Mouse (Mus musculus): ENCODE results near the gene Clmn. TPM values are rescaled to one million over a fixed set of nuclear protein-coding genes. Genes with fewer than 3 reads are reported as not detected.

Clmn gene
- polyA plus RNA-seq (2014; fragmentation: Nextera tagmentation; extraction: Ambion mirVana): 1.9 and 2.5 TPM in 2 replicates

- H3K4me3 ChIP-seq (ENCODE audit: low read depth, low read length): peak within 1 kb of the TSS; percentile 72
- H3K9ac ChIP-seq (ENCODE audit: low read length): peak within 1 kb of the TSS; percentile 84
- peak within 1 kb of the TSS; percentile 98 for H3K4me2 ChIP-seq
- no peaks in the 10 kb centered on the region for H3K27me3 ChIP-seq (ENCODE audit: control insufficient read depth, insufficient read depth, low read length)
- peaks cover 4% of the 10 kb centered on the region; the same call in 1 of the 2 replicates for H3K9me3 ChIP-seq (ENCODE audit: control insufficient read depth, low read length)
- DNase-seq (ENCODE audit: low spot score, missing footprints): peak; percentile 94
- no peaks in the 10 kb centered on the region for H3K36me3 ChIP-seq (ENCODE audit: control insufficient read depth, insufficient read depth, low read length)
- no peak within 1 kb of the TSS for H3K27ac ChIP-seq (ENCODE audit: low read depth, low read length)
- 1% methylated on average over 46 of the region's 80 CpGs for WGBS
- peaks cover 5% of the 10 kb centered on the region; the same call in 1 of the 2 replicates for H3K4me1 ChIP-seq (ENCODE audit: control insufficient read depth, insufficient read depth, low read length)
- ATAC-seq (ENCODE audit: low FRiP score): peak; percentile 72
Measured at GRCm38 (mm10) chr12:104864439-104865165, at the start of gene Clmn. Clmn (minus strand) TSS chr12:104865076.

- H3K27ac ChIP-seq (ENCODE audit: low read depth, low read length): no peak overlapping the region
Measured at GRCm38 (mm10) chr12:104912990-104913389, 48.1 kb upstream of the Clmn start.

GRCm38 (mm10) chr12:104912281-104912933 lies 47.5 kb upstream of the Clmn start:
- Histone ChIP-seq H3K9me3 (ENCODE audit: control insufficient read depth, low read length) (no peaks in the 10 kb centered on the region), H3K4me3 (ENCODE audit: low read depth, low read length) (no peak overlapping the region), H3K27ac (ENCODE audit: low read depth, low read length) (no peak overlapping the region), H3K9ac (ENCODE audit: low read length) (no peak overlapping the region), H3K4me1 (ENCODE audit: control insufficient read depth, insufficient read depth, low read length) (peaks cover 26% of the 10 kb centered on the region), H3K4me2 (no peak overlapping the region), H3K27me3 (ENCODE audit: control insufficient read depth, insufficient read depth, low read length) (no peaks in the 10 kb centered on the region), H3K36me3 (ENCODE audit: control insufficient read depth, insufficient read depth, low read length) (no peaks in the 10 kb centered on the region)
- ATAC-seq (ENCODE audit: low FRiP score) (peak; percentile 22; the same call in 1 of the 2 replicates), DNase-seq (ENCODE audit: low spot score, missing footprints) (no peak)
- 21% methylated on average over 10 of the region's 10 CpGs for WGBS

More at GRCm38 (mm10) chr12:104912990-104913389, 48.1 kb upstream of the Clmn start:
- WGBS: 65% methylated on average over 3 of the region's 3 CpGs
- no peak overlapping the region for H3K4me3 ChIP-seq (ENCODE audit: low read depth, low read length)
- H3K9me3 ChIP-seq (ENCODE audit: control insufficient read depth, low read length): no peaks in the 10 kb centered on the region
- DNase-seq (ENCODE audit: low spot score, missing footprints): no peak
- ATAC-seq (ENCODE audit: low FRiP score): no peak
- H3K27me3 ChIP-seq (ENCODE audit: control insufficient read depth, insufficient read depth, low read length): no peaks in the 10 kb centered on the region
- H3K9ac ChIP-seq (ENCODE audit: low read length): no peak overlapping the region
- H3K36me3 ChIP-seq (ENCODE audit: control insufficient read depth, insufficient read depth, low read length): no peaks in the 10 kb centered on the region
- no peak overlapping the region for H3K4me2 ChIP-seq
- H3K4me1 ChIP-seq (ENCODE audit: control insufficient read depth, insufficient read depth, low read length): peaks cover 23% of the 10 kb centered on the region

DNA sequence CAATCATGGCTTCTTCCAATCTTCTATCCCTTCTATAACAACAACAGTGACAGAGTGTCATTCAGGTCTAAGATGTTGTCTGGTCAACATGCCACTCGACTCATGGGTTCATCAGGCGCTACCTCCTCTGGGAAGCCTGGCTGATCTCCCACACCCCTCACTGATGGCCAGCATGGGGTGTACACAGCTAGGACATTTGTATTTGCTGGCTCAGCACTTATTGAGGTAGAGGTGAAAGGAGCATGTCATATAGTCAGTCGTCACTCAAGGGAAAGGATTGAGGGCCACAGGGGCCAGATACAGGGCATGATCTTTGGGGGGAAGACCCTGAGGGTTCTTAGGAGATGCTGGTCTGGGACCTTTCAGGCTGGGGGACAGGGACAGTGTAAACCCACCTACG lies 44.9 kb upstream of the Clmn start:
- H3K4me1 ChIP-seq (ENCODE audit: control insufficient read depth, insufficient read depth, low read length): peaks cover 26% of the 10 kb centered on the region
- ATAC-seq (ENCODE audit: low FRiP score): no peak
- H3K27me3 ChIP-seq (ENCODE audit: control insufficient read depth, insufficient read depth, low read length): 0 out of 2 replicates have a peak, but pooled peaks cover 2% of the 10 kb centered on the region

DNA sequence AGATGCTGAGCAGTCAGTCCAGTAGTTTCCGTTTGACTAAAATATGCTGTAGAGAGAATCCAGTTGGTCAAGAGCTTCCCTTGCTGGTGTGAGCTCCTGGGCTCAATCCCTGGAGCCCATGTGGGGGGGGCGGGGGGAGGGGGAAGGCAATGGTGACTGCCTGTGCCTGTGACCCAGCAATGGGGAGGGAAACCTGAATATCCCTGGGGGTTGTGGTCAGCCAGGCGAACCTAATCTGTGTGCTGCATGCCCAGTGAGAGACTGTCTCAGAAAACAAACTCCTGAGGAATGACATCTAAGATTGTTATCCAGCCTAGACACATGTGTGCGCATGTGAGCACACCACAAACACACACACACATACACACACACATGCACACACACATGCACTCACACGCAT lies 44.1 kb upstream of the Clmn start:
- 33% methylated on average over 5 of the region's 5 CpGs for WGBS
- Histone ChIP-seq H3K27me3 (ENCODE audit: control insufficient read depth, insufficient read depth, low read length) (0 out of 2 replicates have a peak, but pooled peaks cover 4% of the 10 kb centered on the region), H3K4me3 (ENCODE audit: low read depth, low read length) (no peak overlapping the region), H3K27ac (ENCODE audit: low read depth, low read length) (no peak overlapping the region), H3K36me3 (ENCODE audit: control insufficient read depth, insufficient read depth, low read length) (no peaks in the 10 kb centered on the region), H3K4me2 (no peak overlapping the region), H3K9me3 (ENCODE audit: control insufficient read depth, low read length) (no peaks in the 10 kb centered on the region), H3K4me1 (ENCODE audit: control insufficient read depth, insufficient read depth, low read length) (peaks cover 26% of the 10 kb centered on the region), H3K9ac (ENCODE audit: low read length) (no peak overlapping the region)
- no peak for DNase-seq (ENCODE audit: low spot score, missing footprints)
- peak; percentile 18; the same call in 1 of the 2 replicates for ATAC-seq (ENCODE audit: low FRiP score)

More for the DNA sequence above, 44.9 kb upstream of the Clmn start:
- Histone ChIP-seq H3K4me2 (no peak overlapping the region), H3K27ac (ENCODE audit: low read depth, low read length) (no peak overlapping the region), H3K9ac (ENCODE audit: low read length) (no peak overlapping the region), H3K36me3 (ENCODE audit: control insufficient read depth, insufficient read depth, low read length) (no peaks in the 10 kb centered on the region), H3K9me3 (ENCODE audit: control insufficient read depth, low read length) (no peaks in the 10 kb centered on the region), H3K4me3 (ENCODE audit: low read depth, low read length) (no peak overlapping the region)
- no peak for DNase-seq (ENCODE audit: low spot score, missing footprints)
- 86% methylated on average over 4 of the region's 4 CpGs for WGBS

GRCm38 (mm10) chr12:104908024-104908781 lies 43.3 kb upstream of the Clmn start:
- Histone ChIP-seq H3K27me3 (ENCODE audit: control insufficient read depth, insufficient read depth, low read length) (0 out of 2 replicates have a peak, but pooled peaks cover 4% of the 10 kb centered on the region), H3K27ac (ENCODE audit: low read depth, low read length) (peak overlapping the region; percentile 25; the same call in 1 of the 2 replicates), H3K4me2 (peak overlapping the region; percentile 15; the same call in 1 of the 2 replicates), H3K9ac (ENCODE audit: low read length) (no peak overlapping the region), H3K36me3 (ENCODE audit: control insufficient read depth, insufficient read depth, low read length) (no peaks in the 10 kb centered on the region), H3K9me3 (ENCODE audit: control insufficient read depth, low read length) (no peaks in the 10 kb centered on the region), H3K4me3 (ENCODE audit: low read depth, low read length) (no peak overlapping the region), H3K4me1 (ENCODE audit: control insufficient read depth, insufficient read depth, low read length) (peaks cover 26% of the 10 kb centered on the region)
- under 1% methylated on average over 15 of the region's 15 CpGs for WGBS
- ATAC-seq (ENCODE audit: low FRiP score) (peak; percentile 63), DNase-seq (ENCODE audit: low spot score, missing footprints) (peak; percentile 91)

DNA sequence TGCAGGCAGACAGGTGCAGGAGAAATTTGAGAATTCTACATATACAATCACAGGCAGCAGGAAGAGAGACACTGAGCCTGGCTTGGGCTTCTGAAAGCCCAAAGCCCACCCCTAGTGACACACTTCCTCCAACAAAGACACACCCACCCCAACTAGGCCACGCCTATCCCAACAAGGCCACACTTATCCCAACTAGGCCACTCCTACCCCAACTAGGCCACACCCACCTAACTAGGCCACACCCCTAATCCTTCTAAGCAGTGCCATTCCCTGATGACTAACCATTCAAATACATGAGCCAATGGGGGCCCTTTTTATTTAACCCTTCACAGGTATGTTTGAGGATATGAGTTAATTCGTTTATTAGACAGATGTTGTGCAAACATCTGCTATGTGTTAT lies 42.3 kb upstream of the Clmn start:
- DNase-seq (ENCODE audit: low spot score, missing footprints): no peak
- H3K27ac ChIP-seq (ENCODE audit: low read depth, low read length): no peak overlapping the region
- H3K9me3 ChIP-seq (ENCODE audit: control insufficient read depth, low read length): no peaks in the 10 kb centered on the region
- 86% methylated on average over 2 of the region's 2 CpGs for WGBS
- ATAC-seq (ENCODE audit: low FRiP score): 0 out of 2 replicates have a peak, but pooled peaks have one; percentile 11
- no peak overlapping the region for H3K4me3 ChIP-seq (ENCODE audit: low read depth, low read length)
- peaks cover 16% of the 10 kb centered on the region for H3K4me1 ChIP-seq (ENCODE audit: control insufficient read depth, insufficient read depth, low read length)
- no peak overlapping the region for H3K9ac ChIP-seq (ENCODE audit: low read length)
- H3K4me2 ChIP-seq: no peak overlapping the region
- 0 out of 2 replicates have a peak, but pooled peaks cover 4% of the 10 kb centered on the region for H3K27me3 ChIP-seq (ENCODE audit: control insufficient read depth, insufficient read depth, low read length)
- H3K36me3 ChIP-seq (ENCODE audit: control insufficient read depth, insufficient read depth, low read length): no peaks in the 10 kb centered on the region

GRCm38 (mm10) chr12:104904138-104904537 lies 39.3 kb upstream of the Clmn start:
- DNase-seq (ENCODE audit: low spot score, missing footprints) (no peak), ATAC-seq (ENCODE audit: low FRiP score) (no peak)
- Histone ChIP-seq H3K4me3 (ENCODE audit: low read depth, low read length) (no peak overlapping the region), H3K27me3 (ENCODE audit: control insufficient read depth, insufficient read depth, low read length) (0 out of 2 replicates have a peak, but pooled peaks cover 4% of the 10 kb centered on the region), H3K4me1 (ENCODE audit: control insufficient read depth, insufficient read depth, low read length) (peaks cover 15% of the 10 kb centered on the region), H3K36me3 (ENCODE audit: control insufficient read depth, insufficient read depth, low read length) (no peaks in the 10 kb centered on the region), H3K27ac (ENCODE audit: low read depth, low read length) (no peak overlapping the region), H3K4me2 (no peak overlapping the region), H3K9me3 (ENCODE audit: control insufficient read depth, low read length) (no peaks in the 10 kb centered on the region), H3K9ac (ENCODE audit: low read length) (no peak overlapping the region)
- WGBS: 33% methylated on average over 5 of the region's 5 CpGs
